Mouse (Mus musculus): ENCODE measurements around the gene Tmtc1. TPM values are rescaled to one million over a fixed set of nuclear protein-coding genes. Genes with fewer than 3 reads are reported as not detected.

Tmtc1 gene
- polyA plus RNA-seq, 1 experiment: 0.01 TPM

- Histone ChIP-seq H3K4me2 (ENCODE audit: low read depth) (no peak overlapping the region), H3K36me3 (ENCODE audit: control insufficient read depth, insufficient read depth) (no peaks in the 10 kb centered on the region), H3ac (ENCODE audit: control insufficient read depth, insufficient read length) (no peak overlapping the region), H3K79me2 (ENCODE audit: control insufficient read depth, insufficient read depth) (no peaks in the 10 kb centered on the region), H3K27me3 (ENCODE audit: control insufficient read depth, insufficient read depth, insufficient read length) (no peaks in the 10 kb centered on the region), H3K4me3 (no peak overlapping the region)
- TF ChIP-seq TCF3 (IDR thresholded peaks at IDR 0.05; ENCODE audit: insufficient read length, low read depth): no peak
- no peak for TF ChIP-seq E2F4 (IDR thresholded peaks at IDR 0.05; ENCODE audit: insufficient read depth)
- no peak for TF ChIP-seq USF1 (IDR thresholded peaks at IDR 0.05; ENCODE audit: low read depth)
- TF ChIP-seq CEBPB (IDR thresholded peaks at IDR 0.05; ENCODE audit: insufficient read depth, poor library complexity, severe bottlenecking): no peak
- TF ChIP-seq POLR2A (IDR thresholded peaks at IDR 0.05; ENCODE audit: insufficient read length, low read depth): no peak
- no peak for TF ChIP-seq MAX (IDR thresholded peaks at IDR 0.05; ENCODE audit: low read depth)
- no peak for TF ChIP-seq POLR2AphosphoS2 (IDR thresholded peaks at IDR 0.05; ENCODE audit: insufficient read length, low read depth)
- no peak for TF ChIP-seq MYOG (IDR thresholded peaks at IDR 0.05; ENCODE audit: control insufficient read depth in 1 of 3, insufficient read depth in 1 of 3, insufficient read length in 2 of 3, low read depth in 2 of 3)
- TF ChIP-seq REST (IDR thresholded peaks at IDR 0.05; ENCODE audit: insufficient read depth, insufficient read length): no peak
- TF ChIP-seq TCF12 (IDR thresholded peaks at IDR 0.05; ENCODE audit: insufficient read depth, poor library complexity, severe bottlenecking): no peak
- no peak for TF ChIP-seq SRF (IDR thresholded peaks at IDR 0.05; ENCODE audit: control insufficient read depth, insufficient read length, low read depth)
- no peak for TF ChIP-seq MYOD1 (IDR thresholded peaks at IDR 0.05; ENCODE audit: control insufficient read depth in 1 of 3, insufficient read length in 2 of 3, low read depth in 2 of 3)
These were observed 216.6 kb downstream of the Tmtc1 start for GRCm38 (mm10) chr6:148227542-148227941.

DNA sequence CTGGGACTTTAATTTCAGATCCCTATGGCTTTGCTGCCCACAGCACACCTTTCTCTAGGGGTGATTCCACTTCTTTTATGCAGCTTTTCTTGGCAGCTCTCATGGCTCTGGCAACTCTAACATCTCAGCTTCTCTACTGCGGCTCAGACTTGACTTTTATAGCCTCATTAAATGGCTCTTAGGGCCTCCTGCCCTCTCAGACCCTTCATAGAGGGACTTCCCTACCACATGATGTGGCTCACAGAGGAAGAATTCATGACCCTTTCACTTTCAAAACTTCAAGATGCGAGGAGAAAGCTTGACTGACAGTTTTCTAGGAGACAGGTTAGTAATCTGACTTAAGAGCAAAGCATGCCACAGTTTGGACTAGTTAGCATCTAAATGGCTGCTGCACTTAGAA lies 221.5 kb downstream of the Tmtc1 start:
- Histone ChIP-seq H3K4me2 (ENCODE audit: low read depth) (no peak overlapping the region), H3ac (ENCODE audit: control insufficient read depth, insufficient read length) (no peak overlapping the region), H3K36me3 (ENCODE audit: control insufficient read depth, insufficient read depth) (no peaks in the 10 kb centered on the region), H3K4me3 (no peak overlapping the region), H3K79me2 (ENCODE audit: control insufficient read depth, insufficient read depth) (no peaks in the 10 kb centered on the region), H3K27me3 (ENCODE audit: control insufficient read depth, insufficient read depth, insufficient read length) (no peaks in the 10 kb centered on the region)
- TF ChIP-seq CEBPB (IDR thresholded peaks at IDR 0.05; ENCODE audit: insufficient read depth, poor library complexity, severe bottlenecking) (no peak), USF1 (IDR thresholded peaks at IDR 0.05; ENCODE audit: low read depth) (no peak), POLR2AphosphoS2 (IDR thresholded peaks at IDR 0.05; ENCODE audit: insufficient read length, low read depth) (no peak), TCF3 (IDR thresholded peaks at IDR 0.05; ENCODE audit: insufficient read length, low read depth) (no peak), MYOG (IDR thresholded peaks at IDR 0.05; ENCODE audit: control insufficient read depth in 1 of 3, insufficient read depth in 1 of 3, insufficient read length in 2 of 3, low read depth in 2 of 3) (no peak)

DNA sequence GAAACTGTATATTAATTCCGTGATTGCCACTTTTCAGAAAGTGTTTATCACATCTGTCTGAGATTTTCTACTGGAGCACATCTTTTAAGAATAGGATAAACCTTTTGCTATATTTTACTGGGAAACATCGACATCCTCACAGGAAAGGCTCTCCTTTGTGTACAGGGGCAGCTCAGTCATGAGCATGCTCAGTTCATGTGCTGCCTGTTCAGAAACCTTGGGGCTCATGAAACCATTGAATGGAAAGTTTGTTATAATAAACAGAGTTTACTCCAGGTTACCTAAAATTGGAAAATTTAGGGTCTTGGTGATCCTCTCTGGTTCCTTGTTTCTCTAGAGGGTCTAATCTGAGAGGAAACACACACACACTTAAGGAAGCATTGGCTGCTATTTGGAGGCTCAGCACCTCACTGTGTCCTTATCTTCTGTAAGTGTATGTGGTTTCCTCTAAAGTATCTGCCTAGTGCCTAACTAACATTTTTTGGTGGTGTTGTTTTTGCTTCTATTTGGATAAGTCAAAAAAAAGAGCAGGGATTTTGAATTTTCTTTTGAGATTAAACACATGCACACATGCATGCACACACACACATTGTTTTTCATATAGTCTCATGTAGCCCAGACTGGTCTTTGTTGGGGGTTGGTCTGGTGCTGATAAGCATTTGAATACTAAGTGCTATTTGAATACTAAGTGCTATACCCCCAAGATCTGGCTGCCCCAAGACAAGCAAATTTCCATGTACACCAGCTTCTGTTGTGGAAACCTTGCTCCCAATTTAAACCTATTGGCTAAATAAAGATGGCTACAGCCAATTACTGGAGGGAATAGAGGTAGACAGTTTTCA lies 225.7 kb downstream of the Tmtc1 start:
- no peaks in the 10 kb centered on the region for H3K36me3 ChIP-seq (ENCODE audit: control insufficient read depth, insufficient read depth)
- H3K27me3 ChIP-seq (ENCODE audit: control insufficient read depth, insufficient read depth, insufficient read length): no peaks in the 10 kb centered on the region
- no peak overlapping the region for H3ac ChIP-seq (ENCODE audit: control insufficient read depth, insufficient read length)
- no peak overlapping the region for H3K4me3 ChIP-seq
- no peaks in the 10 kb centered on the region for H3K79me2 ChIP-seq (ENCODE audit: control insufficient read depth, insufficient read depth)
- H3K4me2 ChIP-seq (ENCODE audit: low read depth): no peak overlapping the region
- TF ChIP-seq SRF (IDR thresholded peaks at IDR 0.05; ENCODE audit: control insufficient read depth, insufficient read length, low read depth) (no peak), MAX (IDR thresholded peaks at IDR 0.05; ENCODE audit: low read depth) (no peak), REST (IDR thresholded peaks at IDR 0.05; ENCODE audit: insufficient read depth, insufficient read length) (no peak), E2F4 (IDR thresholded peaks at IDR 0.05; ENCODE audit: insufficient read depth) (no peak), CEBPB (IDR thresholded peaks at IDR 0.05; ENCODE audit: insufficient read depth, poor library complexity, severe bottlenecking) (no peak), MYOG (IDR thresholded peaks at IDR 0.05; ENCODE audit: control insufficient read depth in 1 of 3, insufficient read depth in 1 of 3, insufficient read length in 2 of 3, low read depth in 2 of 3) (no peak), USF1 (IDR thresholded peaks at IDR 0.05; ENCODE audit: low read depth) (no peak), POLR2AphosphoS2 (IDR thresholded peaks at IDR 0.05; ENCODE audit: insufficient read length, low read depth) (no peak)

GRCm38 (mm10) chr6:148216752-148217151 lies 227.4 kb downstream of the Tmtc1 start:
- TF ChIP-seq E2F4 (IDR thresholded peaks at IDR 0.05; ENCODE audit: insufficient read depth): no peak
- no peak for TF ChIP-seq TCF3 (IDR thresholded peaks at IDR 0.05; ENCODE audit: insufficient read length, low read depth)
- no peak for TF ChIP-seq MYOD1 (IDR thresholded peaks at IDR 0.05; ENCODE audit: control insufficient read depth in 1 of 3, insufficient read length in 2 of 3, low read depth in 2 of 3)
- no peak for TF ChIP-seq USF1 (IDR thresholded peaks at IDR 0.05; ENCODE audit: low read depth)
- TF ChIP-seq MAX (IDR thresholded peaks at IDR 0.05; ENCODE audit: low read depth): no peak
- TF ChIP-seq POLR2A (IDR thresholded peaks at IDR 0.05; ENCODE audit: insufficient read length, low read depth): no peak
- H3K36me3 ChIP-seq (ENCODE audit: control insufficient read depth, insufficient read depth): no peaks in the 10 kb centered on the region
- no peaks in the 10 kb centered on the region for H3K27me3 ChIP-seq (ENCODE audit: control insufficient read depth, insufficient read depth, insufficient read length)
- no peak overlapping the region for H3ac ChIP-seq (ENCODE audit: control insufficient read depth, insufficient read length)
- no peak overlapping the region for H3K4me3 ChIP-seq
- H3K4me2 ChIP-seq (ENCODE audit: low read depth): no peak overlapping the region
- peaks cover 10% of the 10 kb centered on the region for H3K79me2 ChIP-seq (ENCODE audit: control insufficient read depth, insufficient read depth)

DNA sequence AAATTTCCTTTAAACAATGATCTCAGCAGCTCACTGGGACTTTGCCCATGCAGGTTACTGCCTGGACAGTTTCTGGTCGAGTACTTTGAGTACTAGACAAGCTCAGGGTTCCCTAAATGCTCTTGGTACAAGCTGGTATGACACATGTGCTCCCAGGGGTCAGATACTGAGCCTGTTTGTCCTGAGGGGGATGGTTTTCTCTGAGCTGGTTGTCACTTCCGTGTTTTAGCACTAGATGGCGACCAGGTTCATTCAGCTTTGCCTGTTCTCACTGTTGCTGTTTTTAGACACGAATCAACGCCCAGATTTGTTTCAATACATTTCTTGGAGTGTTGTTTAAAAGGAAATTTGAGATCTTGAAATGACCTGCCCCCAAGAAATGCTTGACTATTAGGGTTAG lies 229.4 kb downstream of the Tmtc1 start:
- no peaks in the 10 kb centered on the region for H3K36me3 ChIP-seq (ENCODE audit: control insufficient read depth, insufficient read depth)
- no peak overlapping the region for H3K4me3 ChIP-seq
- no peak overlapping the region for H3ac ChIP-seq (ENCODE audit: control insufficient read depth, insufficient read length)
- no peaks in the 10 kb centered on the region for H3K27me3 ChIP-seq (ENCODE audit: control insufficient read depth, insufficient read depth, insufficient read length)
- TF ChIP-seq TCF3 (IDR thresholded peaks at IDR 0.05; ENCODE audit: insufficient read length, low read depth) (no peak), USF1 (IDR thresholded peaks at IDR 0.05; ENCODE audit: low read depth) (no peak), MYOG (IDR thresholded peaks at IDR 0.05; ENCODE audit: control insufficient read depth in 1 of 3, insufficient read depth in 1 of 3, insufficient read length in 2 of 3, low read depth in 2 of 3) (no peak), CEBPB (IDR thresholded peaks at IDR 0.05; ENCODE audit: insufficient read depth, poor library complexity, severe bottlenecking) (no peak), MAX (IDR thresholded peaks at IDR 0.05; ENCODE audit: low read depth) (no peak), REST (IDR thresholded peaks at IDR 0.05; ENCODE audit: insufficient read depth, insufficient read length) (no peak), E2F4 (IDR thresholded peaks at IDR 0.05; ENCODE audit: insufficient read depth) (no peak), TCF12 (IDR thresholded peaks at IDR 0.05; ENCODE audit: insufficient read depth, poor library complexity, severe bottlenecking) (no peak), SRF (IDR thresholded peaks at IDR 0.05; ENCODE audit: control insufficient read depth, insufficient read length, low read depth) (no peak), POLR2AphosphoS2 (IDR thresholded peaks at IDR 0.05; ENCODE audit: insufficient read length, low read depth) (no peak), MYOD1 (IDR thresholded peaks at IDR 0.05; ENCODE audit: control insufficient read depth in 1 of 3, insufficient read length in 2 of 3, low read depth in 2 of 3) (no peak), POLR2A (IDR thresholded peaks at IDR 0.05; ENCODE audit: insufficient read length, low read depth) (no peak)
- peak overlapping the region; percentile 34 for H3K4me2 ChIP-seq (ENCODE audit: low read depth)
- peaks cover 28% of the 10 kb centered on the region for H3K79me2 ChIP-seq (ENCODE audit: control insufficient read depth, insufficient read depth)

All from myocyte (in vitro differentiated cells).